Mouse (Mus musculus) CH12.LX (cell line): ENCODE measurements around the gene Abat.

ENCODE experiments used
- CTCF ChIP-seq, 2 experiments: IDR thresholded peaks in 1 of 2; conservative IDR thresholded peaks in 1 of 2; 2 replicates each; pipeline ENCODE4 v1.5.1; 2011 to 2012; ENCODE audit warnings: low read depth in 2 of 2, low read length in 2 of 2, improper control_type of control experiment in 1 of 2, inconsistent platforms in 1 of 2, mild to moderate bottlenecking in 1 of 2, moderate library complexity in 1 of 2
- EP300 ChIP-seq: IDR thresholded peaks from 2 replicates; pipeline ENCODE4 v1.6.1; 2011; ENCODE audit warnings: low read length, improper control_type of control experiment
- GABPA ChIP-seq: IDR thresholded peaks from 2 replicates; pipeline ENCODE4 v1.6.1; 2012; ENCODE audit warnings: low read depth, low read length, improper control_type of control experiment, inconsistent platforms; ENCODE audit not compliant: insufficient replicate concordance
- MAX ChIP-seq: IDR thresholded peaks from 2 replicates; pipeline ENCODE4 v1.6.1; 2011; ENCODE audit warnings: low read length, improper control_type of control experiment
- MYC ChIP-seq: IDR thresholded peaks from 2 replicates; pipeline ENCODE4 v1.6.1; 2011; ENCODE audit warnings: low read depth, mild to moderate bottlenecking, improper control_type of control experiment, low read length
- PAX5 ChIP-seq: IDR thresholded peaks from 2 replicates; pipeline ENCODE4 v1.6.1; 2012; ENCODE audit warnings: low read length, inconsistent platforms, mixed read lengths
- POLR2A ChIP-seq: IDR thresholded peaks from 2 replicates; pipeline ENCODE4 v1.6.1; 2011; ENCODE audit warnings: low read depth, mild to moderate bottlenecking, improper control_type of control experiment, low read length
- POLR2AphosphoS2 ChIP-seq: IDR thresholded peaks from 2 replicates; pipeline ENCODE4 v1.6.1; 2011; ENCODE audit warnings: low read depth, low read length, improper control_type of control experiment
- TCF12 ChIP-seq: IDR thresholded peaks from 2 replicates; pipeline ENCODE4 v1.6.1; 2014; ENCODE audit warnings: low read depth, mild to moderate bottlenecking, inconsistent platforms, low read length, improper control_type of control experiment
- USF1 ChIP-seq: IDR thresholded peaks from 2 replicates; pipeline ENCODE4 v1.6.1; 2014; ENCODE audit warnings: low read depth, mild to moderate bottlenecking, inconsistent platforms, low read length, improper control_type of control experiment

DNA sequence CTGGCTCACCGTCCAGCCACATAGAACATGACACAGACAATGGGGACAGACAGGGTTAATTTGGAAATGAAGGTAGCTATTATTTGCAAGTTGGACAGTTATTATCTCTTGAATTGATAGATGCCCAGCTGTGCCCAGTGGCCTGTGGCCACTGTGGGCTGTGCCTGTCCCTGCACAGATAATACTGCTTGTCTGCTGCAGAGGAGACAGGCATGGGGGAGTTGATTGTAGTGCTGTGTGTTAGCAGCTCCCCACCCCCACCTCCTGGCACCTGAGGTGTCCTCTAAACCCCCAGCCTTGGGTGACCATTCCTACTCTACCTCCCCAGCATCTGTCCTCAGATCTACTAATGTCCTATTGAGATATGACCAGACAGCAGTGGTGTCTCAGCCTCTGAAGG lies 71.0 kb downstream of the Abat start:
- TF ChIP-seq CTCF (conservative IDR thresholded peaks at IDR 0.05 in 1 of 2, IDR thresholded peaks at IDR 0.05 in 1 of 2; ENCODE audit: low read depth in 2 of 2, low read length in 2 of 2) (no peak), POLR2A (no peak), PAX5 (no peak), TCF12 (no peak), EP300 (no peak), MAX (no peak), USF1 (no peak), MYC (no peak), GABPA (no peak), POLR2AphosphoS2 (no peak)
